In genomic region chr13:107766397-107767261, GRCm38 (mm10) we compare ENCODE assay signal across 12 mouse cellular contexts.
A peak's percentile ranks its signal among the peaks of the same experiment; 100 is the strongest.
DNase-seq lines count a peak whose midpoint lies in the region; ATAC-seq lines count a peak whose summit lies in the region.
"Had no signal": no experiment of that assay in that cellular context is flagged by ENCODE, and none has a peak within 500 bp of the region (broad histone marks: within the 10 kb centered on the region; RNA-seq: fewer than 3 reads in every experiment).

No protein-coding gene starts in this region.

- ATAC-seq in hindbrain, embryonic 11.5 days (ENCODE audit: low FRiP score), result peak; percentile 67; the same call in 1 of the 2 replicates
- ATAC-seq in forebrain, embryonic 13.5 days, result peak; percentile 93

- DNase-seq in hindbrain, embryonic 11.5 days (ENCODE audit: low spot score), result no peak
- no peak for DNase-seq in hindbrain, embryonic 10.5 days (ENCODE audit: low spot score)
- DNase-seq in brain, adult 2 months (ENCODE audit: low read depth, low spot score), result peak; percentile 52
- DNase-seq in left cerebral cortex, postnatal 4 days, result peak; percentile 62
- no peak for DNase-seq in natural killer cell, adult 2 months (ENCODE audit: low spot score in 2 of 2)
- DNase-seq in layer of hippocampus, postnatal 25 days (ENCODE audit: extremely low spot score in 1 of 2, low spot score in 1 of 2), result no peak
- DNase-seq: heart, postnatal 10 days; kidney, adult 9 months had no signal

- no peaks in the 10 kb centered on the region for H3K4me1 ChIP-seq in hindbrain, embryonic 11.5 days (replicated peaks; ENCODE audit: control insufficient read depth, insufficient read depth, low read length)
- peaks cover 10% of the 10 kb centered on the region; the same call in 1 of the 2 replicates for H3K4me1 ChIP-seq in hindbrain, embryonic 10.5 days (replicated peaks)
- peaks cover 34% of the 10 kb centered on the region for H3K4me1 ChIP-seq in forebrain, embryonic 13.5 days

- no peak overlapping the region for H3K9ac ChIP-seq in hindbrain, embryonic 11.5 days (ENCODE audit: low read depth, low read length)
- H3K9ac ChIP-seq in forebrain, embryonic 13.5 days, result no peak overlapping the region
- H3K9ac ChIP-seq: liver, embryonic 14.5 days had no signal

- no peaks in the 10 kb centered on the region for H3K27me3 ChIP-seq in hindbrain, embryonic 11.5 days (ENCODE audit: control insufficient read depth, insufficient read depth, low read length)
- no peaks in the 10 kb centered on the region for H3K27me3 ChIP-seq in hindbrain, embryonic 10.5 days (ENCODE audit: insufficient read depth, poor library complexity, severe bottlenecking)
- H3K27me3 ChIP-seq in forebrain, embryonic 13.5 days, result peaks cover 10% of the 10 kb centered on the region; the same call in 1 of the 2 replicates
- H3K27me3 ChIP-seq: CH12.LX had no signal

- no peak overlapping the region for H3K4me2 ChIP-seq in hindbrain, embryonic 11.5 days (replicated peaks; ENCODE audit: low read depth, low read length)
- H3K4me2 ChIP-seq in forebrain, embryonic 13.5 days, result peak overlapping the region; percentile 0; the same call in 1 of the 2 replicates

- 78% methylated on average over 13 of the region's 13 CpGs for WGBS in hindbrain, embryonic 11.5 days
- 84% methylated on average over 13 of the region's 13 CpGs for whole genome bisulfite sequencing in hindbrain, embryonic 10.5 days
- WGBS in forebrain, embryonic 13.5 days, result 26% methylated on average over 13 of the region's 13 CpGs

- no peaks in the 10 kb centered on the region for H3K9me3 ChIP-seq in hindbrain, embryonic 11.5 days (ENCODE audit: control insufficient read depth, low read length)
- H3K9me3 ChIP-seq in hindbrain, embryonic 10.5 days, result no peaks in the 10 kb centered on the region
- no peaks in the 10 kb centered on the region for H3K9me3 ChIP-seq in forebrain, embryonic 13.5 days (replicated peaks)

- intact Hi-C loops in left cerebral cortex, postnatal 4 days (cut with DNase I), result loop anchor here (10.0 kb wide), 1 partner anchor 118 kb away; no protein-coding TSS in a partner anchor

- H3K4me3 ChIP-seq in hindbrain, embryonic 11.5 days (ENCODE audit: low read depth, low read length), result no peak overlapping the region
- no peak overlapping the region for H3K4me3 ChIP-seq in hindbrain, embryonic 10.5 days
- no peak overlapping the region for H3K4me3 ChIP-seq in forebrain, embryonic 13.5 days

- H3K36me3 ChIP-seq in hindbrain, embryonic 11.5 days (ENCODE audit: control insufficient read depth, insufficient read depth, low read length), result 0 out of 2 replicates have a peak, but pooled peaks cover 2% of the 10 kb centered on the region
- peaks cover 66% of the 10 kb centered on the region for H3K36me3 ChIP-seq in hindbrain, embryonic 10.5 days
- peaks cover 4% of the 10 kb centered on the region; the same call in 1 of the 2 replicates for H3K36me3 ChIP-seq in forebrain, embryonic 13.5 days (ENCODE audit: poor library complexity, severe bottlenecking)

- H3K27ac ChIP-seq in hindbrain, embryonic 11.5 days (ENCODE audit: low read depth, low read length), result no peak overlapping the region
- no peak overlapping the region for H3K27ac ChIP-seq in hindbrain, embryonic 10.5 days
- H3K27ac ChIP-seq in forebrain, embryonic 13.5 days, result peak overlapping the region; percentile 61
- H3K27ac ChIP-seq: liver, embryonic 14.5 days; stomach, postnatal 0 days had no signal

Comparison
In these comparisons a context has a peak if more than half of its experiments do, and no peak if none do; other contexts are left out.
1. DNase-seq: peak in brain, adult 2 months (single experiment) and left cerebral cortex, postnatal 4 days (single experiment); none in hindbrain, embryonic 11.5 days (single experiment), hindbrain, embryonic 10.5 days (single experiment), natural killer cell, adult 2 months (0 of 2) and layer of hippocampus, postnatal 25 days (0 of 2).